Mouse (Mus musculus) lung, postnatal 0 days (tissue): Measurements from ENCODE around the gene Fn1.

Experiments used
- CTCF ChIP-seq: IDR thresholded peaks from 2 replicates; pipeline ENCODE4 v1.5.1; 2016; ENCODE audit warnings: antibody characterized with exemption, mild to moderate bottlenecking
- EP300 ChIP-seq: IDR thresholded peaks from 2 replicates; pipeline ENCODE4 v1.6.1; 2016; ENCODE audit warnings: antibody characterized with exemption, mild to moderate bottlenecking, control low read depth

DNA sequence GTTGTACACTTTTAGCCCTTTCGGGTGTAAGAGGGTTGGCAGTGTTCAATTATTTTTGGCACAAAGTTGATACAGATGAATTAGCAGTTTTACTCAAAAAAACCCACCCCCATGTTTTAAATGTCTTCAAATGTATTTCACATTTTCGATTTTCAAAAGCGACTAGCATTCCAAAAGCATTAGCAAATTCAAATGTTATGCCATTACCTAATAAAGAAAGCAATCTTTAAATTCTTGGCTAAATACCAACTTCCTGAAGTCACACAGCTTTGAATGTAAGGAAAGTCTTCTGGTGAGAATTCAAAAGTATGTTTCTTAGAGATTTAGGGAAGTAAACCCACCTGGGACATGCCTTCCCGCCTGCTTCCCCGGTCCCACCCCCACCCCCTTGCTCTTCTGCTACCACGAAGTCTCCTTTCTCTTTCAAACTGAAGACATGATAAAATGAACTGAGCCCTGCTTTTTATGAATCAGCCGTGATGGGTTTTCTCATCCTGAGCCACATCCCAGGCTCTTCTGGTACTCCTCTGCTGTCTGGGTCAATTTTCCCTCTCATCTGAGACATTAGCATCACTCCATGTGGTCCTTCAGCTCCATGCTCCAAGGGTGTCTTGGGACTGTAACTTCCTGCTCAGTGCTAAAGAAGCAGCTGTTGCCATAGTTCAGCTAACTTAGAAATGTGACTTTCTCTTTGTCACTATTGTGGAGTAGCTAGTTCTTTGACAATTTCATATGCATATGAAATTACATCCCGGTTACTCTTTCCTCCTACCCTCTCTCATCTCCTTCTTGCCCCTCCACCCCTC lies 38.7 kb upstream of the Fn1 start:
- peak; percentile 53 for TF ChIP-seq EP300
- TF ChIP-seq CTCF = no peak
